Mouse (Mus musculus) liver, embryonic 16.5 days (tissue): ENCODE data around the gene Olfr1312. TPM values are rescaled to one million over a fixed set of nuclear protein-coding genes. Genes with fewer than 3 reads are reported as not detected.
"Not testable (repeated sequence)": the region's sequence is repeated elsewhere in the genome, so short reads cannot be mapped to it uniquely, and the experiment has no call there.

ENCODE experiments used
- ATAC-seq: fragments of 200-750 bp; cut with Nextera tagmentation; 2 replicates; pipeline ENCODE4 v1.8.0; 2017; ENCODE audit warnings: low read depth, mild to moderate bottlenecking, moderate number of reproducible peaks, moderate library complexity
- H3K27ac ChIP-seq: fragments of 300-500 bp; sonication (generic); 2 replicates; pipeline ENCODE4 v1.5.1; 2014; ENCODE audit warnings: mild to moderate bottlenecking, low read length
- H3K27me3 ChIP-seq: fragments of 300-500 bp; sonication (generic); 2 replicates; pipeline ENCODE4 v1.6.1; 2014; ENCODE audit warnings: low read depth, low read length, mixed read lengths; ENCODE audit not compliant: control insufficient read depth, insufficient read depth
- H3K36me3 ChIP-seq: fragments of 300-500 bp; sonication (generic); 2 replicates; pipeline ENCODE4 v1.6.1; 2014; ENCODE audit warnings: mild to moderate bottlenecking; ENCODE audit not compliant: control insufficient read depth, insufficient read depth
- H3K4me1 ChIP-seq: fragments of 300-500 bp; sonication (generic); 2 replicates; pipeline ENCODE4 v1.6.1; 2014; ENCODE audit warnings: low read depth, low read length, mixed read lengths; ENCODE audit not compliant: control insufficient read depth
- H3K4me2 ChIP-seq: fragments of 300-500 bp; sonication (generic); 2 replicates; pipeline ENCODE4 v1.6.1; 2014; ENCODE audit warnings: low read depth, low read length, mixed read lengths
- H3K4me3 ChIP-seq: fragments of 300-500 bp; sonication (generic); 2 replicates; pipeline ENCODE4 v1.5.1; 2014; ENCODE audit warnings: low read depth, mild to moderate bottlenecking, low read length
- H3K9ac ChIP-seq: fragments of 300-500 bp; sonication (generic); 2 replicates; pipeline ENCODE4 v1.6.1; 2014; ENCODE audit warnings: low read depth, low read length
- H3K9me3 ChIP-seq: fragments of 300-500 bp; sonication (generic); replicated peaks from 2 replicates; pipeline ENCODE4 v1.6.1; 2016; ENCODE audit warnings: low read length; ENCODE audit not compliant: control insufficient read depth
- WGBS: fragments of 180-500 bp; shearing (Covaris S2); extraction: QIAGEN DNeasy Blood & Tissue Kit; methylation state at CpG from one replicate; pipeline ENCODE4 v1.1.7; 2014; ENCODE audit not compliant: insufficient replicate concordance; 5-methylcytosine and 5-hydroxymethylcytosine counted together
- polyA plus RNA-seq: library from polyadenylated mRNA; unstranded; fragments of >200 nt; fragmentation: Nextera tagmentation; extraction: Ambion mirVana; gene quantifications from 2 replicates; pipeline ENCODE4 v1.2.1, GENCODE M21; 2015

Olfr1312 gene
- not detected in 2 replicates for polyA plus RNA-seq

DNA sequence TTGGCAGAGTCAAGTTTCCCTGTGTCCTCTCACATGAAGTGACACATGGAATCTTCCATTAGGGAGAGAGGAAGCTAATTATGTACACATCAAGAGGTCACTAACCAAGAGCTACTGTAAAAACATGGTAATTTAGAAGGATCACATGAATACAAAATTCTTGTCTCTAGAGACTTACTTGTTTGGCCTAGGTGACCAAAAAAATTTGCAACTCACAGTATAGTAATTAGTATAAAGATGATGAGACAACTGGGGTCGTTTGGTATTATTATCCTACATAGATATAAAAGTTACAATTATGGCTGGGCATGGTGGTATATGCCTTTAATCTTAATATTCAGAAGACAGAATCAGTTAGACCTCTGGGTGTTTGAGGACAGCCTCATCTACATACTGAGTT lies at the start of gene Olfr1312:
TSS of gene Olfr1312 (minus strand) at position 101 of the 400 bp plus-strand sequence.
- no peaks in the 10 kb centered on the region for H3K4me1 ChIP-seq
- no peak within 1 kb of the TSS for H3K9ac ChIP-seq
- no peak for ATAC-seq
- H3K9me3 ChIP-seq = no peaks in the 10 kb centered on the region
- 26% methylated on average over 1 of the region's 1 CpGs for WGBS
- no peak within 1 kb of the TSS for H3K4me2 ChIP-seq
- no peaks in the 10 kb centered on the region for H3K27me3 ChIP-seq
- H3K4me3 ChIP-seq = no peak within 1 kb of the TSS
- no peaks in the 10 kb centered on the region for H3K36me3 ChIP-seq
- H3K27ac ChIP-seq = no peak within 1 kb of the TSS

DNA sequence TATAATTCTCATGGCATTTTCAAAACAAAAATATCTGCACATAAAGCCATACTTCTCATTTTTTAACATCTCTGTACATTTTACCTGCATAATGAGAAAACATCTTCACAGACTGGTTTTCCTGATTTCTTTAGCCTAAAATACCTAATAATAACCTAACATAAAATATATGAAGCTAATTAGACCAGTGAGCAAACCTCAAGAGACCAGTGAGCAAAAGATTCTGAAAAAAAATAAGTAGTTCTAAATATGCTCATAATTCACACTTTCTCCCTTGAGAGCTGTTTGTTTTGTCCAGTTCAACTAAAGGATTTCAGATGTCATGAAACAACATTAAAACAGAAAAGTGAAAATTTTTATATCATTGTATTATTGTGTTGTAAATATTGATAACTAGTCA lies 46.6 kb upstream of the Olfr1312 start, which contains the start of gene Olfr1314:
TSS of gene Olfr1314 (minus strand) at position 101 of the 400 bp plus-strand sequence.
- H3K9me3 ChIP-seq = no peaks in the 10 kb centered on the region
- no peak within 1 kb of the TSS for H3K4me2 ChIP-seq
- no peak within 1 kb of the TSS for H3K4me3 ChIP-seq
- no peak for ATAC-seq
- H3K9ac ChIP-seq = no peak within 1 kb of the TSS
- no peak within 1 kb of the TSS for H3K27ac ChIP-seq
- no peaks in the 10 kb centered on the region for H3K36me3 ChIP-seq
- no peaks in the 10 kb centered on the region for H3K27me3 ChIP-seq
- H3K4me1 ChIP-seq = no peaks in the 10 kb centered on the region

- no peaks in the 10 kb centered on the region for H3K9me3 ChIP-seq
- H3K4me3 ChIP-seq = no peak within 1 kb of the TSS
- no peaks in the 10 kb centered on the region for H3K4me1 ChIP-seq
- no peak within 1 kb of the TSS for H3K9ac ChIP-seq
- no peak for ATAC-seq
- no peaks in the 10 kb centered on the region for H3K27me3 ChIP-seq
- H3K36me3 ChIP-seq = no peaks in the 10 kb centered on the region
- H3K4me2 ChIP-seq = no peak within 1 kb of the TSS
- no peak within 1 kb of the TSS for H3K27ac ChIP-seq
Observed at GRCm38 (mm10) chr2:112077743-112078142, 27.7 kb upstream of the Olfr1312 start, which contains the start of gene Olfr1313. Gene Olfr1313 (minus strand): TSS chr2:112077843.

GRCm38 (mm10) chr2:112026971-112027370 lies 23.1 kb downstream of the Olfr1312 start:
- H3K4me3 ChIP-seq, H3K4me2 ChIP-seq, H3K9ac ChIP-seq, H3K27me3 ChIP-seq, ATAC-seq, H3K9me3 ChIP-seq, H3K4me1 ChIP-seq, H3K27ac ChIP-seq, H3K36me3 ChIP-seq: not testable (repeated sequence)
- WGBS = 27% methylated on average over 6 of the region's 6 CpGs

GRCm38 (mm10) chr2:112024312-112024711 lies 25.7 kb downstream of the Olfr1312 start, which contains the start of gene Olfr1311:
Gene Olfr1311 (minus strand): TSS chr2:112024412.
- 73% methylated on average over 2 of the region's 2 CpGs for WGBS
- no peak within 1 kb of the TSS for H3K9ac ChIP-seq
- H3K4me2 ChIP-seq = no peak within 1 kb of the TSS
- H3K27ac ChIP-seq = no peak within 1 kb of the TSS
- no peak within 1 kb of the TSS for H3K4me3 ChIP-seq
- no peaks in the 10 kb centered on the region for H3K9me3 ChIP-seq
- H3K4me1 ChIP-seq = no peaks in the 10 kb centered on the region
- no peak for ATAC-seq
- no peaks in the 10 kb centered on the region for H3K27me3 ChIP-seq
- H3K36me3 ChIP-seq = no peaks in the 10 kb centered on the region

DNA sequence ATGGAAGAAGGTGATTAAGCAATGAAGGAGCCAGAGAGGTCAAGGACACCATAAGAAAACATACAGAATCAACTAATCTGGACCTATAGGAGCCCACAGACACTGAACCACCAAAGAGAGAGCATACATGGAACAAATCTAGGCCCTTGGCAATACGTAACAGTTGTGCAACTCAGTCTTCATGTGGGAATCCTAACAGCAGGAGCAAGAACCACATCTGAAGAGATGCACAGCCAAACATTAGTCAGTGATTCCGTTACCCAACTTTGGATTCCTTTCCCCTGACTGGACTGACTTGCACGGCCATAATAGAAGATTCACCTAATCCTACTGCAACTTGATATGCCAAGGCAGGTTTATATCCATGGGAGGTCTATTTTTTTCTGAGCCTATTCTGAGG lies 35.1 kb downstream of the Olfr1312 start:
- Histone ChIP-seq H3K27me3 (no peaks in the 10 kb centered on the region), H3K36me3 (no peaks in the 10 kb centered on the region), H3K4me2 (no peak overlapping the region), H3K27ac (no peak overlapping the region), H3K4me1 (no peaks in the 10 kb centered on the region), H3K9ac (no peak overlapping the region), H3K4me3 (no peak overlapping the region), H3K9me3 (no peaks in the 10 kb centered on the region)
- no peak for ATAC-seq
- 62% methylated on average over 3 of the region's 3 CpGs for WGBS

DNA sequence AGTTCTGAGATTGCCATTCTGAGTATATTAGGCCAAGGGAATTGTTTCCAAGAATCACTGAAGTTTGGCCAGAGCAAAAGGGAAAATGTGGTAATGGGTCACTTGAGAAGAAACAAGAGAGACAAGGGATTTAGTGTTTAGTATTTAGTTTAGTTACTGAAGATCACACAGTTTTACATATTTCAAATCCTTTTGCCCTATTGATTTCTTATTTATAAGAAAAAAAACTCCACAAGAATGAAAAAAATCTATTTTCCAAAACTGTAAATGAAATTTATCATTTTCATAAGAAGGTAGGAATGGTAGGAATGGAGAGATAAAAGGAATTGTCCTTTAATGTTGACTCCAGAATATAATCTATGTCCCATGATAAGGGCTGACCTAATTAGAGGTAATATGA lies 37.4 kb downstream of the Olfr1312 start, which contains the start of gene Olfr1310:
TSS of gene Olfr1310 (minus strand) at position 101 of the 400 bp plus-strand sequence.
- Histone ChIP-seq H3K36me3 (no peaks in the 10 kb centered on the region), H3K27ac (no peak within 1 kb of the TSS), H3K4me2 (no peak within 1 kb of the TSS), H3K9me3 (no peaks in the 10 kb centered on the region), H3K9ac (no peak within 1 kb of the TSS), H3K4me1 (no peaks in the 10 kb centered on the region), H3K27me3 (no peaks in the 10 kb centered on the region), H3K4me3 (no peak within 1 kb of the TSS)
- ATAC-seq = no peak

DNA sequence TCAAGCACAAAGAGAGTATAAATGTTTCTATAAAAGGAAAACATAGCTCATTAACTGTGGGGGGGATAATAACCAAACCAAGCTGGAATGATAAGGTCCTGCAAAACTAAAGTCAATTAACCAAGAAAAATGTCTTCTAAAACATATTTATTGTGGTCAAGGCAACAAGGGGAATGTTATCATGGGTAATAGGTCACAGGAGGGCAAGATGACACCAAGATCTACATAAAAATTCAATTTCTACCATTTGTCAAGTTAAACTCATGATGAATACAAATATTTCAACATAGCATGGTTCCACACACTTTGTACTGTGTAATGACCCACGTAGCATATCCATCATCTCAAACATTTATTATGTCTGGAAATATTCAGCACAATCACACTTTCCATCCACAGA lies 59.9 kb downstream of the Olfr1312 start, which contains the start of gene Olfr1309:
TSS of gene Olfr1309 (minus strand) at position 101 of the 400 bp plus-strand sequence.
- ATAC-seq = no peak
- H3K4me3 ChIP-seq = no peak within 1 kb of the TSS
- 28% methylated on average over 1 of the region's 1 CpGs for WGBS

More for the DNA sequence above, 59.9 kb downstream of the Olfr1312 start, which contains the start of gene Olfr1309:
- no peaks in the 10 kb centered on the region for H3K27me3 ChIP-seq
- H3K9me3 ChIP-seq = no peaks in the 10 kb centered on the region
- H3K4me1 ChIP-seq = no peaks in the 10 kb centered on the region
- no peaks in the 10 kb centered on the region for H3K36me3 ChIP-seq
- no peak within 1 kb of the TSS for H3K27ac ChIP-seq
- no peak within 1 kb of the TSS for H3K9ac ChIP-seq
- no peak within 1 kb of the TSS for H3K4me2 ChIP-seq
